Mouse (Mus musculus) midbrain, embryonic 14.5 days (tissue): Measurements from ENCODE around the gene Hist1h4b. TPM values are rescaled to one million over a fixed set of nuclear protein-coding genes. Genes with fewer than 3 reads are reported as not detected.
"Not testable (repeated sequence)": the region's sequence is repeated elsewhere in the genome, so short reads cannot be mapped to it uniquely, and the experiment has no call there.

Experiments used
- ATAC-seq: fragments of 200-750 bp; cut with Nextera tagmentation; 2 replicates; pipeline ENCODE4 v1.8.0; 2017; ENCODE audit warnings: moderate number of reproducible peaks, moderate library complexity; ENCODE audit not compliant: low FRiP score, low TSS enrichment
- DNase-seq: peaks from one replicate; pipeline ENCODE4 v3.0.0-alpha.2; 2015
- H3K27ac ChIP-seq: fragments of 300-500 bp; sonication (generic); replicated peaks from 2 replicates; pipeline ENCODE4 v1.5.1; 2014; ENCODE audit warnings: mild to moderate bottlenecking, low read depth, low read length, moderate library complexity
- H3K27me3 ChIP-seq: fragments of 300-500 bp; sonication (generic); 2 replicates; pipeline ENCODE4 v1.6.1; 2014; ENCODE audit warnings: low read length, control low read depth, mixed read lengths; ENCODE audit not compliant: control insufficient read depth, insufficient read depth
- H3K36me3 ChIP-seq: fragments of 300-500 bp; sonication (generic); 2 replicates; pipeline ENCODE4 v1.6.1; 2014; ENCODE audit warnings: low read length, control low read depth; ENCODE audit not compliant: control insufficient read depth, insufficient read depth
- H3K4me1 ChIP-seq: fragments of 300-500 bp; sonication (generic); 2 replicates; pipeline ENCODE4 v1.6.1; 2014; ENCODE audit warnings: mild to moderate bottlenecking, antibody characterized with exemption, low read length, control low read depth; ENCODE audit not compliant: control insufficient read depth, insufficient read depth
- H3K4me2 ChIP-seq: fragments of 300-500 bp; sonication (generic); 2 replicates; pipeline ENCODE4 v1.6.1; 2014; ENCODE audit warnings: mild to moderate bottlenecking, low read length, moderate library complexity
- H3K4me3 ChIP-seq: fragments of 300-500 bp; sonication (generic); replicated peaks from 2 replicates; pipeline ENCODE4 v1.5.1; 2014; ENCODE audit warnings: low read depth, low read length
- H3K9ac ChIP-seq: fragments of 300-500 bp; sonication (generic); replicated peaks from 2 replicates; pipeline ENCODE4 v1.6.1; 2014; ENCODE audit warnings: mild to moderate bottlenecking, low read length, moderate library complexity
- H3K9me3 ChIP-seq: fragments of 300-500 bp; sonication (generic); 2 replicates; pipeline ENCODE4 v1.6.1; 2016; ENCODE audit warnings: low read length, control low read depth, mixed read lengths; ENCODE audit not compliant: control insufficient read depth
- WGBS: fragments of 180-500 bp; shearing (Covaris S2); extraction: QIAGEN DNeasy Blood & Tissue Kit; methylation state at CpG from one replicate; pipeline ENCODE4 v1.1.7; 2014; 5-methylcytosine and 5-hydroxymethylcytosine counted together
- polyA plus RNA-seq: library from polyadenylated mRNA; unstranded; fragments of >200 nt; fragmentation: Nextera tagmentation; extraction: Ambion mirVana; gene quantifications from 2 replicates; pipeline ENCODE4 v1.2.1, GENCODE M21; 2014

The Hist1h4b gene
- polyA plus RNA-seq, 1 experiment from 2014 or later = 2.8 TPM

DNA sequence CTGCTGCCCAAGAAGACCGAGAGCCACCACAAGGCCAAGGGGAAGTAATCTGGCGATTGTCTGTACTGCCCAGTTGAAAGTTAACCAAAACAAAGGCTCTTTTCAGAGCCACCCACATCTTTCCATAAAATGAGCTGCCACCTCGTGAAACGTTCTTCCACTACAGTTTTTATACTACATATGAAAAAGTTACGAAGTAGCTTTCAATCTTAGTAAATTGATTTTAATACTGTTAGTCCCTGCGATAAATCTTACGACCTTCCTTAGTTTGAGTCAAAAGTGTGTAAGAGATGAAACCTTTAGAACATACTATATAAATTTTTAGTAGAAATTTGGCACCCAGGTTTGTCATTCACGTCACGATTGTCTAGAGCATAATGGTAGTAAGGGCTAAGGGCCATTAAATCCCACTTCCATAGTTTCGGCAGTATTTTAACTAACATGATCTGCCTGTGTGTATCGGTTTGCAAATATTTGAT, 5.3 kb upstream of the Hist1h4b start:
- H3K9ac ChIP-seq = no peak overlapping the region; the same call in 1 of the 2 replicates
- H3K27ac ChIP-seq = peak overlapping the region; percentile 90
- peak overlapping the region; percentile 40 for H3K4me3 ChIP-seq
- DNase-seq (peak; percentile 34), ATAC-seq (0 out of 2 replicates have a peak, but pooled peaks have one; percentile 15)
- WGBS = 1% methylated on average over 11 of the region's 11 CpGs
- H3K36me3 ChIP-seq = no peaks in the 10 kb centered on the region
- H3K9me3 ChIP-seq = no peaks in the 10 kb centered on the region
- no peaks in the 10 kb centered on the region for H3K27me3 ChIP-seq
- H3K4me2 ChIP-seq = peak overlapping the region; percentile 67
- H3K4me1 ChIP-seq = peaks cover 12% of the 10 kb centered on the region

DNA sequence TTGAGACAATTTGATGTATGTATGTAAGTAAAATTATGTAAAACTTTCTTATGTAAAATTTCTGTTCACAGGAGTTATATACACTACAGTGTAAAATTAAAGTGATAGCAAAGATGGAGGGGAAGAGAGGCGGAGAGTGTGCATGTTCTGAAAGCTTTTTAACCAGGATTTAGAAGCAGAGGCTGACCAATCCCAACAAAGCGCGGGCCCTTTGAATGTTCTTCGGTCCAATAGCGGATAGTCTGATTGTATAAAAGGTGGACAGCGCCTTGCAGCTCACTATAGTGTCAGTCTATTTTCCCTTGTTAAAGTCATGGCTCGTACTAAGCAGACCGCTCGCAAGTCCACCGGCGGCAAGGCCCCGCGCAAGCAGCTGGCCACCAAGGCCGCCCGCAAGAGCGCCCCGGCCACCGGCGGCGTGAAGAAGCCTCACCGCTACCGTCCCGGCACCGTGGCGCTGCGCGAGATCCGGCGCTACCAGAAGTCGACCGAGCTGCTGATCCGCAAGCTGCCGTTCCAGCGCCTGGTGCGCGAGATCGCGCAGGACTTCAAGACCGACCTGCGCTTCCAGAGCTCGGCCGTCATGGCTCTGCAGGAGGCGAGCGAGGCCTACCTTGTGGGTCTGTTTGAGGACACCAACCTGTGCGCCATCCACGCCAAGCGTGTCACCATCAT, 4.6 kb upstream of the Hist1h4b start, which contains the start of gene Hist1h3b:
Gene Hist1h3b, plus strand, starts transcription at position 201 of the 675 bp plus-strand sequence.
- Histone ChIP-seq H3K27ac (peak within 1 kb of the TSS; percentile 90), H3K4me1 (peaks cover 10% of the 10 kb centered on the region), H3K9ac (peak within 1 kb of the TSS; percentile 26; the same call in 1 of the 2 replicates), H3K4me2 (peak within 1 kb of the TSS; percentile 67), H3K4me3 (peak within 1 kb of the TSS; percentile 40)
- ATAC-seq (peak; percentile 79), DNase-seq (peak; percentile 96)
- H3K36me3 ChIP-seq, H3K27me3 ChIP-seq, H3K9me3 ChIP-seq: not testable (repeated sequence)
- WGBS = 0% methylated on average over 16 of the region's 47 CpGs

DNA sequence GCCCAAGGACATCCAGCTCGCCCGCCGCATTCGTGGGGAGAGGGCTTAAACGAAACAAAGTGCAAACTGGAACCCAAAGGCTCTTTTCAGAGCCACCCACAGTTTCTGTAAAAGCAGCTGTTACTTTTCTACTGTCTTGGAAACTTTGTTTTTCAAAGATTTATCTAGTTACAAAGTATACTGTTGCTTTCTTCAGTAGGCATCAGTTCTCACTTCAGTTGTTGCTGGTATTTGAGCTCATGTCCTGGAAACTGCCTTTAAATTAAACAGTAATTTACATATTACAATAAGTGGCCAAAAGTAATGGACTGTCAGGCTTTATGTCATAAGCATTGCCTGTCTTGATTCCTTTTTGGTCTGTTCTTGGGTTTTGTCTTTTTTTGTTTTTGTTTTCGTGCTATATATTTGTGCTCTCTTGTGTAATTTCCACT, 4.1 kb upstream of the Hist1h4b start:
- H3K9me3 ChIP-seq = no peaks in the 10 kb centered on the region
- WGBS = under 1% methylated on average over 6 of the region's 6 CpGs
- 0 out of 2 replicates have a peak overlapping the region, but pooled peaks have one; percentile 10 for H3K4me3 ChIP-seq
- no peak for ATAC-seq
- no peaks in the 10 kb centered on the region for H3K36me3 ChIP-seq
- H3K4me1 ChIP-seq = peaks cover 12% of the 10 kb centered on the region
- peak overlapping the region; percentile 46 for H3K4me2 ChIP-seq
- H3K27ac ChIP-seq = no peak overlapping the region
- DNase-seq = no peak
- H3K27me3 ChIP-seq = no peaks in the 10 kb centered on the region
- no peak overlapping the region; the same call in 1 of the 2 replicates for H3K9ac ChIP-seq

DNA sequence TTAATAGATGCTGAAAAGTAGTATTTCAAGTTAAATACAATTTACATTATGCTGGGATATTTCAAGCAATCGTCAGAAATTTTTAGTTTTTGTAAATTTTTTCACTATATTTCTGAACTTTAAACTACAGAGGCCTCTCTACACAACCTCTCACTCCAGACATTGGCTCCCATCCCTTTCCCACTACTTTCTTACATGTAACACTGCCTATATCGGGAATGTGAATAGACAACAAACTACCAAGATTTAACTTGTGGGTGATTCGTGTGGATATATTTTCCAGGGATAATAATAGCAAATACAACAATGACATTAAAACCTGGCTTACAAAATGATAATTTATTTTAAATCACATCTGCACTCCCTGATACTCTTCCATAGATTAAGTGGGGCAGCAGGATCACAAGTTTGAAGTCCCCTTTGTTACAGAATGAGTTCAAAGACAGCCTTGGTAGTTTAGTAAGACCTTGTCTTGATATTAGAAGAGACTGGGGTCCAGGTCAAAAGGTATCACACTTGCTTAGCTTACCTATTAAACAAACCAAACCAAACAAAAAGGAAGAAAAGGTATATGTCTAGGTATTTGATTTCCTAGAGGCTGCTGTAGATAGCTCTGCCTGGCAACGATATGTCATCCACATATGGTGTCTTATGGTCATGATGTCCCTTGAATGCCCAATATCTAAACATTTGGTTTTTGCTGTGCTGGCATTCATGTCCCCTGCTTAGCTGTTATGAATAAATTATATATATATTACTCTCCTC, 3.3 kb upstream of the Hist1h4b start:
- WGBS = 56% methylated on average over 4 of the region's 4 CpGs
- Histone ChIP-seq H3K9ac (no peak overlapping the region), H3K4me2 (0 out of 2 replicates have a peak overlapping the region, but pooled peaks have one; percentile 10), H3K27ac (no peak overlapping the region), H3K27me3 (no peaks in the 10 kb centered on the region), H3K36me3 (no peaks in the 10 kb centered on the region), H3K4me3 (no peak overlapping the region), H3K9me3 (no peaks in the 10 kb centered on the region), H3K4me1 (peaks cover 9% of the 10 kb centered on the region)
- ATAC-seq = no peak
- DNase-seq = no peak

DNA sequence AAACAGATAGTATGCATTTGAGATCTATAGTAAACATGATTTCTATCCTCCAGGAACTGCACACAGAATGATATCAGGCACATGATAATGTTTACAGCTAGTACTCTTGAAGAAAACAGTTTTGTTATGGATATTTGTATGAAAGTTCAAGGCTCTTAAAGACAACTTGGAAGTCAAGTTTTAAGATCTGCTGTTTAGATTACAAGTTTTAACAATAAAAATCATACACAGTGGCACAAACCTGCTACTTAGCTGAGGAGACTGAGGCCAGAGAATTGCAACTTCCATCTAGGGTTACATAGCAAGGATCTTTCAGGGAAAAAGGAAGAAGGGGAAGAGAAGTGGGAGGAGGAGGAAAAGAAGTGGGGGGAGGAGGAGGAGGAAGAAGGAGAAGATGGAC, 1.8 kb upstream of the Hist1h4b start:
- DNase-seq (no peak), ATAC-seq (no peak)

GRCm38 (mm10) chr13:23757211-23757773, 479 bp downstream of the Hist1h4b start:
- DNase-seq (peak; percentile 42), ATAC-seq (no peak)
- H3K4me3 ChIP-seq = peak overlapping the region; percentile 30
- peaks cover 13% of the 10 kb centered on the region for H3K4me1 ChIP-seq
- no peaks in the 10 kb centered on the region for H3K9me3 ChIP-seq
- H3K36me3 ChIP-seq = no peaks in the 10 kb centered on the region
- no peaks in the 10 kb centered on the region for H3K27me3 ChIP-seq
- peak overlapping the region; percentile 65 for H3K27ac ChIP-seq
- peak overlapping the region; percentile 65 for H3K4me2 ChIP-seq
- no peak overlapping the region; the same call in 1 of the 2 replicates for H3K9ac ChIP-seq
- WGBS = under 1% methylated on average over 15 of the region's 23 CpGs

More for the DNA sequence above, 1.8 kb upstream of the Hist1h4b start:
- Histone ChIP-seq H3K9me3 (no peaks in the 10 kb centered on the region), H3K27me3 (no peaks in the 10 kb centered on the region), H3K4me1 (peaks cover 11% of the 10 kb centered on the region), H3K9ac (no peak overlapping the region), H3K27ac (no peak overlapping the region), H3K36me3 (no peaks in the 10 kb centered on the region), H3K4me3 (no peak overlapping the region), H3K4me2 (no peak overlapping the region)

DNA sequence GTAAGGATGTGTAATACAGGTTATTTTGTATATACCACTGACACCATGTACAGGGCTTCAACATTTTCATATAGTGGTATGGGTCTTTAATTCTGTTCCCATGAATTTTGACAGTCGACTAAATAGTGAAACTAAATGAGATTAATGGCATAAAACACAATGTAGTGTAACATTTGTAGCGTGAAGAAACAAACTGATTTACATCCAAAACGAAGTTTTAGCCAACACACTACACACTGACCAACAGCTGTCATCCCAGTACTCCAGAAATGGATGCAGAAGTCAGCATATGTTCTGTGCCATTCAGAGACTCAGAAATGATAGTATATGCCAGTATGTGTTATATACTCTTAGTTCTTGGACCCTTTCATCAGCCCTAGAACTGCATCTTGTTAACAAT, 1.1 kb downstream of the Hist1h4b start:
- H3K4me1 ChIP-seq = peaks cover 18% of the 10 kb centered on the region
- DNase-seq = no peak
- ATAC-seq = no peak
- 46% methylated on average over 3 of the region's 3 CpGs for WGBS
- no peaks in the 10 kb centered on the region for H3K27me3 ChIP-seq
- H3K9me3 ChIP-seq = no peaks in the 10 kb centered on the region
- H3K4me2 ChIP-seq = peak overlapping the region; percentile 65
- H3K4me3 ChIP-seq = no peak overlapping the region
- H3K27ac ChIP-seq = no peak overlapping the region
- no peaks in the 10 kb centered on the region for H3K36me3 ChIP-seq
- H3K9ac ChIP-seq = no peak overlapping the region

DNA sequence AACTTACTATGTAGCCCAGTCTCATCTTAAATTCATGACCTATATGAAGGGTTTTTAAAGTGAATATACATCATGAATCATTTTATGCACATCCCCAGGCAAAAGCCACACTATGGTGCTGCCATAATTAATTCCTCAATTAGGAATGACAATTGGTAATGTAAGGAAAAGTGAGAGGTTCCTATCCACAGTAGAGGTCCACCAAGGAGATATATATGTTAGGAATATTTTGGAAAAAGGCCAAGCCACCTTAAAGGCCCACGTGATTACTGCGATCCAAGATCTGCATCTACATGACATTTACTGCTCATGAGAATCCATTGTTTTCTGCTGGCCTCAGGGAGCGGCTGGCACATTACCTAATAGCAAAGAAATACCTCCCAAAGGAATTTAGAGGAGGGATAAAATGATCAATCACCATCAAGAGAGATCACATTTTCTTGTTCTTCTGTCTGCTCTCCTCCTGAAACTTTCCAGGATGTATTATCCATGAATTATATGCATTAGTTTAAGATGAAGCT, 2.5 kb downstream of the Hist1h4b start:
- no peak for DNase-seq
- no peak overlapping the region for H3K27ac ChIP-seq
- no peak overlapping the region for H3K4me3 ChIP-seq
- no peaks in the 10 kb centered on the region for H3K27me3 ChIP-seq
- no peak for ATAC-seq
- H3K4me2 ChIP-seq = no peak overlapping the region
- H3K9ac ChIP-seq = no peak overlapping the region
- 76% methylated on average over 3 of the region's 3 CpGs for WGBS
- H3K9me3 ChIP-seq = no peaks in the 10 kb centered on the region
- peaks cover 28% of the 10 kb centered on the region for H3K4me1 ChIP-seq
- H3K36me3 ChIP-seq = no peaks in the 10 kb centered on the region
